ENCODE assay signal across 18 mouse cellular contexts in genomic region chr3:97990576-97990975, GRCm38 (mm10). TPM values are rescaled to one million over a fixed set of nuclear protein-coding genes. Genes with fewer than 3 reads are reported as not detected.
DNase-seq lines count a peak whose midpoint lies in the region; ATAC-seq and TF ChIP-seq lines count a peak whose summit lies in the region.
"Had no signal": no experiment of that assay in that cellular context is flagged by ENCODE, and none has a peak within 500 bp of the region (broad histone marks: within the 10 kb centered on the region; RNA-seq: fewer than 3 reads in every experiment).

No protein-coding gene starts in this region.

- H3K4me3 ChIP-seq in lung, embryonic 14.5 days (ENCODE audit: low read depth, low read length), result no peak overlapping the region
- H3K4me3 ChIP-seq: embryonic facial prominence, embryonic 12.5 days; forebrain, embryonic 15.5 days; heart, embryonic 13.5 days; hindbrain, embryonic 13.5 days had no signal

- H3K27me3 ChIP-seq in lung, embryonic 14.5 days (ENCODE audit: insufficient read depth, low read length), result no peaks in the 10 kb centered on the region
- H3K27me3 ChIP-seq: CH12.LX; embryonic facial prominence, embryonic 12.5 days; forebrain, embryonic 15.5 days; heart, embryonic 13.5 days; hindbrain, embryonic 13.5 days; Patski had no signal

- H3K4me2 ChIP-seq in lung, embryonic 14.5 days, result no peak overlapping the region
- H3K4me2 ChIP-seq: embryonic facial prominence, embryonic 12.5 days; forebrain, embryonic 15.5 days; heart, embryonic 13.5 days; hindbrain, embryonic 13.5 days had no signal

- H3K9ac ChIP-seq in lung, embryonic 14.5 days, result no peak overlapping the region
- H3K9ac ChIP-seq: embryonic facial prominence, embryonic 12.5 days; forebrain, embryonic 15.5 days; heart, embryonic 13.5 days; hindbrain, embryonic 13.5 days had no signal

- peak; percentile 76; the same call in 1 of the 2 replicates for ATAC-seq in lung, embryonic 14.5 days (ENCODE audit: insufficient read depth)
- ATAC-seq: activated CD4-positive, CD25-positive, alpha-beta regulatory T cell, adult 4 months; forebrain, embryonic 15.5 days; hindbrain, postnatal 0 days; Patski had no signal

- H3K27ac ChIP-seq in lung, embryonic 14.5 days (ENCODE audit: low read depth), result no peak overlapping the region
- H3K27ac ChIP-seq: embryonic facial prominence, embryonic 12.5 days; forebrain, embryonic 15.5 days; heart, embryonic 13.5 days; hindbrain, embryonic 13.5 days; hindbrain, postnatal 0 days had no signal

- H3K9me3 ChIP-seq in lung, embryonic 14.5 days (ENCODE audit: low read depth, low read length), result no peaks in the 10 kb centered on the region
- H3K9me3 ChIP-seq: embryonic facial prominence, embryonic 12.5 days; forebrain, embryonic 15.5 days; heart, embryonic 13.5 days; hindbrain, embryonic 13.5 days had no signal

- WGBS in lung, embryonic 14.5 days, result 52% methylated on average over 5 of the region's 5 CpGs

- DNase-seq in cerebellum, postnatal 10 days, result peak; percentile 31 to 40
- no peak for DNase-seq in cerebellum, adult 9-10 months
- peak; percentile 32 for DNase-seq in kidney, postnatal 10 days
- no peak for DNase-seq in kidney, adult 8-10 months
- DNase-seq in lung, embryonic 14.5 days, result peak; percentile 79
- DNase-seq in lung, postnatal 25 days (ENCODE audit: low spot score), result no peak
- DNase-seq: adrenal gland, adult 2 months; cerebellum, adult 11-12 months; gastrocnemius, postnatal 36 days; heart, adult 11 months had no signal

- TF ChIP-seq CTCF in lung, embryonic 14.5 days (IDR thresholded peaks at IDR 0.05; ENCODE audit: low read depth), result no peak

- H3K36me3 ChIP-seq in lung, embryonic 14.5 days (ENCODE audit: insufficient read depth), result no peaks in the 10 kb centered on the region
- H3K36me3 ChIP-seq: embryonic facial prominence, embryonic 12.5 days; forebrain, embryonic 15.5 days; heart, embryonic 13.5 days; hindbrain, embryonic 13.5 days had no signal

- no peaks in the 10 kb centered on the region for H3K4me1 ChIP-seq in lung, embryonic 14.5 days (ENCODE audit: insufficient read depth)
- H3K4me1 ChIP-seq: hindbrain, embryonic 13.5 days had no signal

RNA-seq across cellular contexts. Expression of gene Notch2, which starts 22.8 kb away (rescaled TPM):
- polyA plus RNA-seq in lung, embryonic 14.5 days (2014; fragmentation: Nextera tagmentation; extraction: Ambion mirVana), result 43.8 and 45.1 TPM in 2 replicates

Comparison
In these comparisons a context has a peak if more than half of its experiments do, and no peak if none do; other contexts are left out.
1. DNase-seq: peak in cerebellum, postnatal 10 days (2 of 2), kidney, postnatal 10 days (single experiment) and lung, embryonic 14.5 days (single experiment); none in cerebellum, adult 9-10 months (single experiment), kidney, adult 8-10 months (0 of 2) and lung, postnatal 25 days (single experiment).